Mouse (Mus musculus) CH12F3 (cell line): ENCODE measurements around the gene Dhx16.
"Not testable (repeated sequence)": the region's sequence is repeated elsewhere in the genome, so short reads cannot be mapped to it uniquely, and the experiment has no call there.

ENCODE experiments used
- in situ Hi-C: fragments of 300-500 bp; cut with MboI; formaldehyde crosslinking; loops from 2 replicates; pipeline ENCODE4 v1.14.3; 2020; ENCODE audit warnings: low sequenced_read_pairs

Dhx16 gene

GRCm38 (mm10) chr17:35879245-35880057 lies at the start of gene Dhx16:
Dhx16 (plus strand) TSS chr17:35879819.
- in situ Hi-C loops, result no loop called here

GRCm38 (mm10) chr17:35832400-35833238 lies 47.0 kb upstream of the Dhx16 start:
- in situ Hi-C loops, result loop anchor here (5.0 kb wide), 1 partner anchor 40 kb away; no protein-coding TSS in a partner anchor

GRCm38 (mm10) chr17:35833239-35833751 lies 46.3 kb upstream of the Dhx16 start:
- in situ Hi-C loops, result loop anchor here (5.0 kb wide), 1 partner anchor 39 kb away; no protein-coding TSS in a partner anchor

GRCm38 (mm10) chr17:35833894-35834293 lies 45.7 kb upstream of the Dhx16 start:
- in situ Hi-C loops, result loop anchor here (5.0 kb wide), 1 partner anchor 38 kb away; no protein-coding TSS in a partner anchor

- in situ Hi-C loops, result loop anchor here (5.0 kb wide), 1 partner anchor 37 kb away; no protein-coding TSS in a partner anchor
Observed at GRCm38 (mm10) chr17:35834696-35835422, 44.8 kb upstream of the Dhx16 start.

- in situ Hi-C loops, result no loop called here
Observed at GRCm38 (mm10) chr17:35835424-35836140, 44.0 kb upstream of the Dhx16 start.

- in situ Hi-C loops, result no loop called here
Observed at GRCm38 (mm10) chr17:35836178-35836965, 43.2 kb upstream of the Dhx16 start.

GRCm38 (mm10) chr17:35836991-35837422 lies 42.6 kb upstream of the Dhx16 start:
- in situ Hi-C loops, result no loop called here

- in situ Hi-C loops, result no loop called here
Observed at GRCm38 (mm10) chr17:35837487-35837886, 42.1 kb upstream of the Dhx16 start.

- in situ Hi-C loops, result no loop called here
Observed at GRCm38 (mm10) chr17:35838122-35838544, 41.5 kb upstream of the Dhx16 start, which contains the start of gene Tubb5. Tubb5 (minus strand) TSS chr17:35838306.

- in situ Hi-C loops, result no loop called here
Observed at GRCm38 (mm10) chr17:35838570-35838969, 41.0 kb upstream of the Dhx16 start.

- in situ Hi-C loops, result not testable (repeated sequence)
Observed at GRCm38 (mm10) chr17:35839002-35839401, 40.6 kb upstream of the Dhx16 start.

- in situ Hi-C loops, result no loop called here
Observed at GRCm38 (mm10) chr17:35840561-35840960, 39.1 kb upstream of the Dhx16 start.

- in situ Hi-C loops, result no loop called here
Observed at GRCm38 (mm10) chr17:35841076-35841950, 38.3 kb upstream of the Dhx16 start, which contains the start of gene Mdc1. Mdc1 (plus strand) TSS chr17:35841515.

- in situ Hi-C loops, result no loop called here
Observed at GRCm38 (mm10) chr17:35842006-35842405, 37.6 kb upstream of the Dhx16 start.

- in situ Hi-C loops, result no loop called here
Observed at GRCm38 (mm10) chr17:35843514-35843913, 36.1 kb upstream of the Dhx16 start.

- in situ Hi-C loops, result no loop called here
Observed at GRCm38 (mm10) chr17:35848112-35848511, 31.5 kb upstream of the Dhx16 start.

GRCm38 (mm10) chr17:35850974-35851373 lies 28.6 kb upstream of the Dhx16 start:
- in situ Hi-C loops, result no loop called here
